Comparison of ENCODE assay signal across 35 mouse cellular contexts in genomic region chr4:89674711-89675110, GRCm38 (mm10). TPM values are rescaled to one million over a fixed set of nuclear protein-coding genes. Genes with fewer than 3 reads are reported as not detected.
"Had no signal": no experiment of that assay in that cellular context is flagged by ENCODE, and none has a peak within 500 bp of the region (broad histone marks: within the 10 kb centered on the region; RNA-seq: fewer than 3 reads in every experiment).

No protein-coding gene starts in this region.

- H3K9me3 ChIP-seq: limb, embryonic 10.5 days; limb, embryonic 12.5 days; limb, embryonic 13.5 days; limb, embryonic 15.5 days; liver, embryonic 12.5 days; liver, embryonic 13.5 days; liver, embryonic 15.5 days; lung, embryonic 15.5 days; megakaryocyte, embryonic 14.5 days; midbrain, embryonic 10.5 days; midbrain, embryonic 12.5 days; midbrain, embryonic 13.5 days; midbrain, embryonic 15.5 days had no signal

- H3K27me3 ChIP-seq: limb, embryonic 12.5 days; limb, embryonic 13.5 days; limb, embryonic 15.5 days; liver, embryonic 12.5 days; liver, embryonic 13.5 days; liver, embryonic 15.5 days; lung, embryonic 15.5 days; megakaryocyte, embryonic 14.5 days; midbrain, embryonic 12.5 days; midbrain, embryonic 13.5 days; midbrain, embryonic 15.5 days had no signal

- H3K9ac ChIP-seq: limb, embryonic 12.5 days; limb, embryonic 13.5 days; limb, embryonic 15.5 days; liver, embryonic 12.5 days; liver, embryonic 13.5 days; liver, embryonic 14.5 days; liver, embryonic 15.5 days; liver, postnatal 0 days; lung, embryonic 14.5 days; lung, embryonic 15.5 days; midbrain, embryonic 12.5 days; midbrain, embryonic 13.5 days; midbrain, embryonic 15.5 days had no signal

- DNase-seq: liver; liver, embryonic 13.5 days; liver, postnatal 0 days; lung, adult 18-20 months; lung, adult 2 months; lung, embryonic 14.5 days; lung, postnatal 10 days; lung, postnatal 14 days; lung, postnatal 36 days; lung, postnatal 4 days; midbrain, embryonic 14.5 days had no signal

- H3K36me3 ChIP-seq: limb, embryonic 10.5 days; limb, embryonic 12.5 days; limb, embryonic 13.5 days; limb, embryonic 15.5 days; liver, embryonic 12.5 days; liver, embryonic 13.5 days; liver, embryonic 15.5 days; lung, embryonic 15.5 days; midbrain, embryonic 10.5 days; midbrain, embryonic 12.5 days; midbrain, embryonic 13.5 days; midbrain, embryonic 15.5 days had no signal

- H3K4me2 ChIP-seq: limb, embryonic 12.5 days; limb, embryonic 13.5 days; limb, embryonic 15.5 days; liver, embryonic 11.5 days; liver, embryonic 12.5 days; liver, embryonic 13.5 days; liver, embryonic 15.5 days; lung, embryonic 14.5 days; lung, embryonic 15.5 days; midbrain, embryonic 11.5 days; midbrain, embryonic 12.5 days; midbrain, embryonic 13.5 days; midbrain, embryonic 15.5 days had no signal

- H3K4me3 ChIP-seq: limb, embryonic 10.5 days; limb, embryonic 12.5 days; limb, embryonic 13.5 days; limb, embryonic 15.5 days; liver, embryonic 12.5 days; liver, embryonic 13.5 days; liver, embryonic 15.5 days; lung, embryonic 15.5 days; megakaryocyte, embryonic 14.5 days; midbrain, embryonic 10.5 days; midbrain, embryonic 12.5 days; midbrain, embryonic 13.5 days; midbrain, embryonic 15.5 days; myocyte had no signal

- H3K27ac ChIP-seq: limb, embryonic 10.5 days; limb, embryonic 12.5 days; limb, embryonic 13.5 days; limb, embryonic 15.5 days; liver, embryonic 12.5 days; liver, embryonic 13.5 days; liver, embryonic 14.5 days; liver, embryonic 15.5 days; lung, embryonic 15.5 days; macrophage; midbrain, embryonic 10.5 days; midbrain, embryonic 12.5 days; midbrain, embryonic 13.5 days; midbrain, embryonic 15.5 days had no signal

- ATAC-seq: liver, embryonic 12.5 days; liver, postnatal 0 days; lung, postnatal 0 days; midbrain, embryonic 13.5 days; midbrain, embryonic 15.5 days; midbrain, embryonic 16.5 days had no signal

- H3K4me1 ChIP-seq: limb, embryonic 10.5 days; limb, embryonic 12.5 days; limb, embryonic 13.5 days; limb, embryonic 15.5 days; liver, embryonic 12.5 days; liver, embryonic 13.5 days; liver, embryonic 15.5 days; lung, embryonic 15.5 days; megakaryocyte, embryonic 14.5 days had no signal

RNA-seq across cellular contexts. Expression of gene Dmrta1, which starts 4.5 kb away (rescaled TPM):
- total RNA-seq: megakaryocyte progenitor cell, adult 5-6 weeks; megakaryocyte-erythroid progenitor cell, adult 5-6 weeks; monocyte, adult 5-6 weeks had no signal
- polyA plus RNA-seq: liver, embryonic 11.5 days; liver, embryonic 12.5 days; liver, embryonic 13.5 days; liver, embryonic 14.5 days; liver, embryonic 15.5 days; liver, embryonic 16.5 days; liver, postnatal 0 days; lung, adult 2 months; lung, embryonic 14.5 days; lung, embryonic 15.5 days; lung, embryonic 16.5 days; lung, postnatal 0 days; macrophage; myocyte had no signal
